Mouse (Mus musculus): ENCODE measurements around the gene Ccr2. TPM values are rescaled to one million over a fixed set of nuclear protein-coding genes. Genes with fewer than 3 reads are reported as not detected.

Ccr2 gene
- polyA plus RNA-seq, 1 experiment from 2014 or later, result 8.5 TPM

DNA sequence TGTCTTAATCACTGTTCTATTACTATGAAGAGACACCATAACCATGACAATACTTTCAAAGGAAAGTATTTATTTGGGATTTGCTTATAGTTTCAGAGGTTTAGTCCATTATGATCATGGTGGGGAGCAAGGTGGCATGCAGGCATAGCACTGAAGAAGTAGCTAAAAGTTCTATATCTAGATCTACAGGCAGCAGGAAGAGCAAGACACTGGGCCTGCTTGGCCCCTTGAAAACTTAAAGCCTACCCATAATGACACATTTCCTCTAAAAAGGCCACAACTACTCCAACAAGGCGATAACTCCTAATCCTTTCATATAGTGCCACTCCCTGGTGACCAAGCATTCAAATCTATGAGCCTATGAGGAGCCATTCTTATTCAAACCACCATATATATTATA is 10.2 kb downstream of the Ccr2 start:
- Histone ChIP-seq H3K36me3 (ENCODE audit: control insufficient read depth, insufficient read depth, low read length) (no peaks in the 10 kb centered on the region), H3K9ac (ENCODE audit: low read length) (no peak overlapping the region), H3K4me3 (replicated peaks; ENCODE audit: low read length) (no peak overlapping the region), H3K9me3 (replicated peaks; ENCODE audit: control insufficient read depth, low read length) (no peaks in the 10 kb centered on the region), H3K4me1 (ENCODE audit: control insufficient read depth, insufficient read depth, low read length) (no peaks in the 10 kb centered on the region), H3K27ac (ENCODE audit: low read length) (no peak overlapping the region), H3K4me2 (ENCODE audit: low read depth, low read length) (no peak overlapping the region), H3K27me3 (ENCODE audit: control insufficient read depth, insufficient read depth, low read length) (no peaks in the 10 kb centered on the region)
- no peak for ATAC-seq (ENCODE audit: insufficient read depth, low FRiP score)
- WGBS, result 81% methylated on average over 1 of the region's 1 CpGs

DNA sequence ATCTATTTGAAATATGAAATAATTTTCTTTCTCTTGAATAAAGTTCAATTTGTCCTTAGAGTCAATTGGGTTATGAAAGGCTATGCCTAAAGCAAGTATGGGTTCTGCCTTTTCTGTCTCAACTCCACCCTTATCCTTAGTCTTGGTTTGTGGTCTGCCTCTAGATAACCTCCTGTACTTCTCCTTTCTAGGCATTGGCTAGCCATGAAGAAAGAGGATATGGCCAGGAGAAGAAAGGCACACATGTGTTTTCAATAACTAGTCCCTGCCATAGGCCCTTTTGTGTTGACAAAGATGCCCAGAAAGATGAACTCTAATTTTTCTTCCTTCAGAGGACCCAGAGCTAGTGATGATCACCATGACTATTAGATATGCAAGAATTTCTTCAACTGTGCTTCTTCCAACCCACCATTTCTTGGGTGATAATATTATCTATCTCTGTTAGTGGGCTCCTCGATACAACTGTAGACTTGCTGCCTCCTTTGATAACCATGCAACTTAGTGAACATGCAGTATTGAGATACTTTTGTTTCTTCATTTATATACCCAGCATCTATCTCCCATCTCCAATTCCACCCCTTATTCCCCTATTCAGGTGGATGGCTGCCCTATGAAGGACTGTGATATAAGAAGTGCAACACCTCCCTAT is 11.0 kb downstream of the Ccr2 start:
- no peak overlapping the region for H3K27ac ChIP-seq (ENCODE audit: low read length)
- no peak overlapping the region for H3K4me3 ChIP-seq (replicated peaks; ENCODE audit: low read length)
- H3K4me2 ChIP-seq (ENCODE audit: low read depth, low read length), result no peak overlapping the region
- no peaks in the 10 kb centered on the region for H3K4me1 ChIP-seq (ENCODE audit: control insufficient read depth, insufficient read depth, low read length)
- H3K27me3 ChIP-seq (ENCODE audit: control insufficient read depth, insufficient read depth, low read length), result no peaks in the 10 kb centered on the region
- H3K36me3 ChIP-seq (ENCODE audit: control insufficient read depth, insufficient read depth, low read length), result no peaks in the 10 kb centered on the region
- 91% methylated on average over 1 of the region's 1 CpGs for WGBS
- no peaks in the 10 kb centered on the region for H3K9me3 ChIP-seq (replicated peaks; ENCODE audit: control insufficient read depth, low read length)
- ATAC-seq (ENCODE audit: insufficient read depth, low FRiP score), result no peak
- no peak overlapping the region for H3K9ac ChIP-seq (ENCODE audit: low read length)

DNA sequence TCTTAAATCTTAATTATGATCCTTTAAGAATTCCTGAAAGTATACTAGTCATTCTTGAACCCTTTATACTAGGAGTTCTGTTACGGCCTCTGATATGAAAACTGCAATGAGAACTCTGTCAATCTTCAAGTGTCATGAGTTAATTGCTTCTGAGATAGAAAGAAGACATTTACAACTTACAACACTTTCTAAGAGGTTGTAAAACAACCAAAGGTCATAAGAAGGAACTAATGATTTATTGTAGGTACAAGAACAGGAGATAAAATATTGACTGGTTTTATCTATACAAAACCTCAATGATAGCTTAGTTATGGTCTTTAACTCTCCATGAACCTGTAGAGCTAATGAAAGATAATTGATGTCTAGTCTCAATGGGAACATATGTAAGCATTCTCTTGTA is 12.0 kb downstream of the Ccr2 start:
- Histone ChIP-seq H3K27me3 (ENCODE audit: control insufficient read depth, insufficient read depth, low read length) (no peaks in the 10 kb centered on the region), H3K27ac (ENCODE audit: low read length) (no peak overlapping the region), H3K4me2 (ENCODE audit: low read depth, low read length) (no peak overlapping the region), H3K9me3 (replicated peaks; ENCODE audit: control insufficient read depth, low read length) (no peaks in the 10 kb centered on the region), H3K36me3 (ENCODE audit: control insufficient read depth, insufficient read depth, low read length) (no peaks in the 10 kb centered on the region), H3K4me3 (replicated peaks; ENCODE audit: low read length) (no peak overlapping the region), H3K9ac (ENCODE audit: low read length) (no peak overlapping the region), H3K4me1 (ENCODE audit: control insufficient read depth, insufficient read depth, low read length) (no peaks in the 10 kb centered on the region)
- WGBS, result 62% methylated on average over 1 of the region's 1 CpGs
- ATAC-seq (ENCODE audit: insufficient read depth, low FRiP score), result no peak

DNA sequence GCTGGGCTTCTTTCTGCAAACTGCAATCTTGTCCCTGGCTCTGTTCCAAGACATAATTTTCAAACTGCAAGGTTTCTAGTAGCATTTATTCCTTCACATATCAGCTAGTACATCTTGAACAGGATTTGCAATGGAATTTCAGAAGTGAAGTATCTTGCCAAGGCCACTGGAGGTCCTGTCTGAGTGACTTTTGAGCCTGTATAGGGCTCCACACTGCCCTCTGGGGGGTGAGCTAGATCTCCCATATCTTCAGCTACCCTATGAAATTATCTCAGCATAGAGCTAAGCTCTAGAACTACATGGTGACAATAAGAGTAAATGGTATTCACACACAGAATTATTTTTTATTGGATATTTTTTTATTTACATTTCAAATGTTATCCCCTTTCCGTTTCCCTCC is 16.7 kb downstream of the Ccr2 start:
- 86% methylated on average over 1 of the region's 1 CpGs for WGBS
- H3K4me3 ChIP-seq (replicated peaks; ENCODE audit: low read length), result no peak overlapping the region
- H3K36me3 ChIP-seq (ENCODE audit: control insufficient read depth, insufficient read depth, low read length), result no peaks in the 10 kb centered on the region
- H3K27ac ChIP-seq (ENCODE audit: low read length), result no peak overlapping the region
- no peak overlapping the region for H3K4me2 ChIP-seq (ENCODE audit: low read depth, low read length)
- H3K27me3 ChIP-seq (ENCODE audit: control insufficient read depth, insufficient read depth, low read length), result no peaks in the 10 kb centered on the region
- H3K4me1 ChIP-seq (ENCODE audit: control insufficient read depth, insufficient read depth, low read length), result no peaks in the 10 kb centered on the region
- no peaks in the 10 kb centered on the region for H3K9me3 ChIP-seq (replicated peaks; ENCODE audit: control insufficient read depth, low read length)
- H3K9ac ChIP-seq (ENCODE audit: low read length), result no peak overlapping the region
- ATAC-seq (ENCODE audit: insufficient read depth, low FRiP score), result no peak

DNA sequence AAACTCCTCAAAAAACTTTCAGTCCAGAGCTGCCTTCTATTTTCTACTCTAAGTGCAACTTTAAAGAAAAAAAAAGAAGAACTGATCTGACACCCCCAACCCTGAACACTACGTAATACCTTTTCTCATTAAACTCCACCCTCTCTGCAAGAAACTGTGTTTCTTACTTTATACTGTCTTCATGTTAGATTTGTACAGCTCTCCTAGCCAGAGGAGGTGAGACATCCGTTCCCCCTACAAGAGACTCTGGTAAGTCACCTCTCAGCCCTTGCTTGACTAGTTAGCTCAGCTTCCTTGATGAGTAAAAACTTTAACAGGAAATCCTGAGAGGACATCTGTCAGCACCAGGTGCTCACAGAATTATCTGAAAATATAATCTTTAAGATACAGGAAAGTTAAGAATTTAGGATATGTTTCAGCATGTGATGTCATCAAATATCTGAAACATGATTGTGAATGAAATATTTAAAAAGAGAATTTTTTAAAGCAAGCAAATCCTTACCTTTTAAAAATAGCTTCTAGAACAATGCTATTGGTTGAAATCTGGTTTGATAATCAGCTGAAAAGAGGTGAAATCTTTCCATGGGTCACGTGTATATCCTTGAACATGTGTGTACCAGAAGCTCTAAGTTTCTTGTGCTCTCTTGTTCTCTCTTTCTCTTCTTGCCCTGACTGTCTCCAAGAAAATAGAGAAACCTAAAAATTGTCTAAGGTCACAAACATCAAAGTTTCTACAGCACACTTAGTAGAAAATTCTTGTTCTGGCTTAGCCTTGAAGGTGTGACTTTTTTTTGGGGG is 19.8 kb downstream of the Ccr2 start, which contains the start of gene Ccr5:
Ccr5 (plus strand) TSS at position 157 of the 798 bp plus-strand sequence.
- no peaks in the 10 kb centered on the region for H3K27me3 ChIP-seq (ENCODE audit: control insufficient read depth, insufficient read depth, low read length)
- no peaks in the 10 kb centered on the region for H3K36me3 ChIP-seq (ENCODE audit: control insufficient read depth, insufficient read depth, low read length)
- peaks cover 6% of the 10 kb centered on the region; the same call in 1 of the 2 replicates for H3K4me1 ChIP-seq (ENCODE audit: control insufficient read depth, insufficient read depth, low read length)
- H3K27ac ChIP-seq (ENCODE audit: low read length), result no peak within 1 kb of the TSS
- H3K9me3 ChIP-seq (replicated peaks; ENCODE audit: control insufficient read depth, low read length), result no peaks in the 10 kb centered on the region
- WGBS, result 72% methylated on average over 3 of the region's 3 CpGs
- no peak within 1 kb of the TSS for H3K4me3 ChIP-seq (replicated peaks; ENCODE audit: low read length)
- ATAC-seq (ENCODE audit: insufficient read depth, low FRiP score), result no peak
- H3K9ac ChIP-seq (ENCODE audit: low read length), result no peak within 1 kb of the TSS
- H3K4me2 ChIP-seq (ENCODE audit: low read depth, low read length), result no peak within 1 kb of the TSS

DNA sequence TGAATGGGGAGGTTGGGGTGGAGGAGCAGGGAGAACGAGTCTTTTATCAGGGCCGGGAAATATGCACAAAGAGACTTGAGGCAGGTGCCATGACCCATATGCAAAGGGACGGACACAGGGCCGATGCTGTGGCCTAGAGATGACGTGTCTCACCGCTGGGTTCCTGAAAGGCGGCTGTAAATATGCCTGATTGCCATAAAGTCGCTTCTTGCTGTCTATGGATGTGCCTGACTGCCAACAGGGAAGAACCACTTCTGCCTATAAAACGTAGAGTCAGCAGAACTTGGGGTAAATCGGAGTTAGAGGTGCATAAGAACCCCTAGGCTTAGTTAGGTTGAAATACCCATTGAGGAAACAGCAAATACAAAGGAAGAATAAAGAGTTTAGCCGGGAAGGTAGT is 23.8 kb downstream of the Ccr2 start:
- Histone ChIP-seq H3K36me3 (ENCODE audit: control insufficient read depth, insufficient read depth, low read length) (no peaks in the 10 kb centered on the region), H3K9ac (ENCODE audit: low read length) (no peak overlapping the region), H3K9me3 (replicated peaks; ENCODE audit: control insufficient read depth, low read length) (no peaks in the 10 kb centered on the region), H3K27ac (ENCODE audit: low read length) (peak overlapping the region; percentile 64; the same call in 1 of the 2 replicates), H3K4me3 (replicated peaks; ENCODE audit: low read length) (no peak overlapping the region), H3K4me1 (ENCODE audit: control insufficient read depth, insufficient read depth, low read length) (peaks cover 6% of the 10 kb centered on the region; the same call in 1 of the 2 replicates), H3K27me3 (ENCODE audit: control insufficient read depth, insufficient read depth, low read length) (no peaks in the 10 kb centered on the region), H3K4me2 (ENCODE audit: low read depth, low read length) (no peak overlapping the region)
- ATAC-seq (ENCODE audit: insufficient read depth, low FRiP score), result no peak
- 77% methylated on average over 11 of the region's 11 CpGs for WGBS

DNA sequence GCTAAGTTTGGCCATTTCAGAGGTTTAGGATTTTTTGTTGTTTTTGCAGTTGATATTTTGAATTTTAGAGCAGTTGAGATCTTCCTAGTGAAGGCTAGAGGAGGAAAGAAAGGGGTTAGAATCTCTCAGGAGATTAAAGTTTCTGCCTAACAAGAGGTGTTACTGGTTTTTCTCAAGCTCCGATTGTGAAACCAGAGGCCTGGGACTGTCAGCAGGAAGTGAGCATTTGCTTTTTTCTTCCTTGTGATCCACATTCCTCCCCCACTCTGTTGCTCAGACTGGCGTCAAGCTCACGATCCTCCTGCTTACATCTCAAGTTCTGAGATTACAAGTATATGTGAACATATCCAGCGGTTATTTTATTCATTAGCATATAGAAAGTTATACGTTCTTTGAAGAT is 24.6 kb downstream of the Ccr2 start:
- 26% methylated on average over 5 of the region's 5 CpGs for WGBS
- H3K27ac ChIP-seq (ENCODE audit: low read length), result peak overlapping the region; percentile 64

DNA sequence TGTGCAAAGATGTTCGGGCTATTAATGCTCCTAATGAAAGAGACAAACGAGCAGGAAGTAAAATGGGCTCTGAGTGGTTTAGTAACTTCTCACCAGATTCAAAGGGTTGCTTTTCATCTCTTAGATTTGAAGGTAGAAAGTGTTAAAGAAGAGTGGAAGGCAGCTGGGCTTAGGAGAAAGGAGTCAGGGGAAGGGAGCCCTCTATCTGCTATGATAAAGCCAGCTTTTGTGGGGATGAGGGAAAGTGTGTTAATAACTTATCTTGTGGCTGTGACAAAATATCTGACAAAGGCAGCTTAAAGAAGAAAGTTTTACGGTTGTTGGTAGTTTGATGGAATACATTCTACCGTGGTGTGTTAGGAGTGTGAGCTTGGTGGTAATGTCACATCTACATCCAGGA is 25.7 kb downstream of the Ccr2 start:
- H3K9ac ChIP-seq (ENCODE audit: low read length), result no peak overlapping the region
- 31% methylated on average over 4 of the region's 4 CpGs for WGBS
- H3K27ac ChIP-seq (ENCODE audit: low read length), result peak overlapping the region; percentile 32

More for the DNA sequence above, 24.6 kb downstream of the Ccr2 start:
- Histone ChIP-seq H3K27me3 (ENCODE audit: control insufficient read depth, insufficient read depth, low read length) (no peaks in the 10 kb centered on the region), H3K9me3 (replicated peaks; ENCODE audit: control insufficient read depth, low read length) (no peaks in the 10 kb centered on the region), H3K4me3 (replicated peaks; ENCODE audit: low read length) (no peak overlapping the region), H3K36me3 (ENCODE audit: control insufficient read depth, insufficient read depth, low read length) (no peaks in the 10 kb centered on the region), H3K9ac (ENCODE audit: low read length) (no peak overlapping the region; the same call in 1 of the 2 replicates), H3K4me2 (ENCODE audit: low read depth, low read length) (peak overlapping the region; percentile 20; the same call in 1 of the 2 replicates), H3K4me1 (ENCODE audit: control insufficient read depth, insufficient read depth, low read length) (peaks cover 6% of the 10 kb centered on the region; the same call in 1 of the 2 replicates)
- ATAC-seq (ENCODE audit: insufficient read depth, low FRiP score), result no peak

DNA sequence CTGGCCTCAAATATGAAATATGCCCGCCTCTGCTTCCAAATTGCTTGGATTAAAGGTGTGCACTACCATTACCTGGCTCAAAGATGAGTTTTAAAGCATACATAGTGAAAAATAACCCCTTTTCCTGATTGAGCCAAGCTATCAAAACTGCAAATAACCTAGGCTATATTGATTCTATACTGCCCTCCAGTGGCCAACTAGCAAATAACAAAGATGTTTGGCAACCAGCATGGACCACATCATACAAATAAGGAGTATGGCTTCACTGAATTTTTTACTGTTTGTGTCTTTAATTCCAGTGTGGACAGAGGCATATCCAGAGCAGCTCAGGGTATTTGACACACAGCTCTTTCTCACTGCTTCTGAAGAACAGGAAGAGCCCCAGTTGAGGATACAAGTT is 26.6 kb downstream of the Ccr2 start:
- H3K27me3 ChIP-seq (ENCODE audit: control insufficient read depth, insufficient read depth, low read length), result no peaks in the 10 kb centered on the region
- 5% methylated on average over 1 of the region's 1 CpGs for WGBS
- no peak overlapping the region for H3K27ac ChIP-seq (ENCODE audit: low read length)
- H3K36me3 ChIP-seq (ENCODE audit: control insufficient read depth, insufficient read depth, low read length), result no peaks in the 10 kb centered on the region
- no peaks in the 10 kb centered on the region for H3K9me3 ChIP-seq (replicated peaks; ENCODE audit: control insufficient read depth, low read length)
- H3K9ac ChIP-seq (ENCODE audit: low read length), result no peak overlapping the region
- H3K4me2 ChIP-seq (ENCODE audit: low read depth, low read length), result no peak overlapping the region
- 0 out of 2 replicates have a peak, but pooled peaks have one; percentile 21 for ATAC-seq (ENCODE audit: insufficient read depth, low FRiP score)
- H3K4me3 ChIP-seq (replicated peaks; ENCODE audit: low read length), result no peak overlapping the region
- peaks cover 6% of the 10 kb centered on the region; the same call in 1 of the 2 replicates for H3K4me1 ChIP-seq (ENCODE audit: control insufficient read depth, insufficient read depth, low read length)

More for the DNA sequence above, 25.7 kb downstream of the Ccr2 start:
- Histone ChIP-seq H3K36me3 (ENCODE audit: control insufficient read depth, insufficient read depth, low read length) (no peaks in the 10 kb centered on the region), H3K9me3 (replicated peaks; ENCODE audit: control insufficient read depth, low read length) (no peaks in the 10 kb centered on the region), H3K4me3 (replicated peaks; ENCODE audit: low read length) (no peak overlapping the region), H3K27me3 (ENCODE audit: control insufficient read depth, insufficient read depth, low read length) (no peaks in the 10 kb centered on the region), H3K4me2 (ENCODE audit: low read depth, low read length) (no peak overlapping the region), H3K4me1 (ENCODE audit: control insufficient read depth, insufficient read depth, low read length) (peaks cover 6% of the 10 kb centered on the region; the same call in 1 of the 2 replicates)
- ATAC-seq (ENCODE audit: insufficient read depth, low FRiP score), result no peak
